Mouse (Mus musculus): Measurements from ENCODE around the gene Dnmbp.

Gene Dnmbp

GRCm38 (mm10) chr19:43944566-43944965 lies 4.6 kb upstream of the Dnmbp start:
- no peak for DNase-seq

DNA sequence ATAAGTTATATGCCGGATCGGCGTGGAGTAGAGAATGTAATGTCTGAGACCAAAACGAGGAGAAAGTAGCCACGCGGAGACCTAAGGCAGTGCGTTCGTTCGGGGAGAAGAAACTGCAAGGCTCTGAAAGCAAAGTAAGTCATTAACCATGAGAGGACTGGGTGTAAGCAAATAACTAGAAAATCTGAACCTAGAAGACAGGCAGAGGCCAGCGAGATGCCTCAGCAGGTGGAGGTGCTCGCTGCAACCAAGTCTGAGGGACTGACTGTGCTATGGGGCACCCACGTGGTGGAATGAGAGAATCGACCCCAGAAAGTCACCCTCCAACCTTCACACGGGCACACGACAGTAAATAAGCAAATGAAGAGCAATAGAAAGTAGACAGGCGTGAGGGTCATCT lies 3.1 kb upstream of the Dnmbp start:
- DNase-seq, result no peak

GRCm38 (mm10) chr19:43939171-43939768 lies 721 bp downstream of the Dnmbp start:
- DNase-seq, result peak in 1 of 2 experiments; percentile 37

DNA sequence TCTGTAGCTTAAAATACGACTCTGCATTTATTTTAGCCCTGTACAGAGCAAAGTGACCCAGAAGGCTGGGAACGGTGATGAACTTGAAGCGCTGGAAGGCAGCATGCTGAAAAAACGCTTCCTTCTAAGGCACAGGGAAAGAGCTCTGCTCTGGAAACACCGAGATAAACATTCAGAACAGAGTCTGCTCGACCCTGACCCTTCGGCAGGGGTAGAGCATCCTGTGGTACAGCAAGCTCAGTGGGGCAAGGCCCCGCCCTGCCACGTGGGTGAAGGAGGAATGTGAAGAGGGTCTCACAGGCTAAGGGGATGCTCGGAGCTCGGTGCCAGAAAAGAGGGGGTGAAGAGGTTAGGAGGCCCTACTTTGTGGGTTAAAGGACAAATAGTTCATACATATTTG lies 1.6 kb downstream of the Dnmbp start:
- no peak for DNase-seq

DNA sequence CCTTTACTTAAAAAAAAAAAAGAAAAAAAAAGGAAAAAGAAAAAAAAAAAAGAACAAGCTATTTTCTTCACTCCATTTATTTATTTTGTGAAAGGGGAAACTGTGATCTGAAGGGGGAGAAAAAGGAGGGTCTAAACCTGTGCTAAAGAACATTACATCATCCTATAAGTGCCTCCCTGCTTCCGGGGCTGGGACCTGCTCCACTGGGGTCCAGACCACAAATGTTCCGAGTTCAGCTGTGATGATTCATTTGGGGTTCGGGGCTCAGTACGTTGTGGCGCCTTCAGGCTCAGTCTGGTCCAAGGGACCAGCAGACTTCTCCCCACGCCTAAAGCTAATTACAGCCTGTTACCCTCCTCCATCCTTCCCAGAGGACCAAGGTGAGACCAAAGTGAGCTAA lies 9.1 kb downstream of the Dnmbp start:
- DNase-seq, result no peak

- DNase-seq, result no peak
Measured at GRCm38 (mm10) chr19:43930366-43930765, 9.6 kb downstream of the Dnmbp start.

- no peak for DNase-seq
Measured at GRCm38 (mm10) chr19:43929869-43930268, 10.1 kb downstream of the Dnmbp start.

- DNase-seq, result no peak
Measured at GRCm38 (mm10) chr19:43927967-43928366, 12.0 kb downstream of the Dnmbp start.

DNA sequence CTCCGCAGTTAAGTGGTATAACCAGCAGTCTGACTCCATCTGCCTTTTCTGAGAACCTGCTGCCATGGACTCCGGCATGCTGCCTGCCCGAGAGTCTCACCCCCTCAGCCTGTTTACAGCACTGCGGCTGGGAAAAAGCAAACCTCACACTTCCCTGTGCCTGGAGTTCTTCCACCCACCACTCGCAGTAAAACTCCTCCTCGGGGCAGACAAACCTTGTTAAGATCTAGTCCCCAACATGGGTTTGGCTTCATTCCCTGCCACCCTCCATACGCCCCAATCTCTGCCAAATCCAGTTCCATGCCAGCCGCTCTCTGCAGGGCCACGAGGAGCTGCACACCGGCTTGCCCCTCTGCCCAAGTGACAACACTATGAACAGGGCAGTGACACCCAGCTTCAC lies 12.9 kb downstream of the Dnmbp start:
- DNase-seq, result peak; percentile 47

- no peak for DNase-seq
Measured at GRCm38 (mm10) chr19:43926141-43926987, 13.6 kb downstream of the Dnmbp start.

- no peak for DNase-seq
Measured at GRCm38 (mm10) chr19:43924361-43924760, 15.6 kb downstream of the Dnmbp start.

DNA sequence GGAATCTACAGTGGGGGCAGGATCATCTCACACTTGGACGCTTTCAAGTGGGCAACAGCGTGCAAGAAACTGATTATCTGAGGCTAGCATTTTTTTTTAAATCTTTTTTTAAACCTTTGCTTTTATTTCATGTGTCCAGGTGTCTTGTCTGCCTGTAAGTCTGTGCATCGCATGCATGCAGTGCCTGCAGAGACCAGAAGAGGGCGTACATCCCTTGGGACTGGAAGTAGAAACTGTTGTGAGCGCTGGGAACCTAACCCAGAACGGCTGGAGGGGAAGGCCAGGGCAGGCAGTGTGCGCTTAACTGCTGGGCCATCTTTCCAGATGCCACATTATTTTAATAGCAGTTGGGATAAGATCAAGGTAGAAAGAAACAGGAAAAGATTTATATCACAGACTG lies 17.0 kb downstream of the Dnmbp start:
- DNase-seq, result no peak

GRCm38 (mm10) chr19:43921410-43921809 lies 18.6 kb downstream of the Dnmbp start:
- no peak for DNase-seq

GRCm38 (mm10) chr19:43920453-43921300 lies 19.3 kb downstream of the Dnmbp start:
- no peak for DNase-seq

DNA sequence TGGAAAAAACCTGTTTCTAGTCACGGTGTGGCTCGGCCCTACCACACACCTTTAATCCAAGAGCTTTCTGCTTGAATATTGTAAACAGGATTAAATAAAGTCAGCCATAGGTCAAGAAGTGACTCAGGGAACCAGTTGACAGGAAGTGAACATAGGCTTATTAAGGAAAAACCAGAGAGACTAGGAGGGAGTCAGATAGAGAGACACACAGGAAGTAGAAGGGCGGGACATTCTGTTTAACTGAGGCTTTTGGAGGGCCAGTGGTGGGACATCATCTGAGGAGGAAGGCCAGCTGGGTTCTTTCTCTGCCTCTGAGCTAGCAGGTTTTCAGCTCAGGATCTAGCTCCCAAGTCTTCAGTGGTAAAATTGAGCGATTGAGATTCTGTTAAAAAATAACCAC lies 20.1 kb downstream of the Dnmbp start:
- DNase-seq, result no peak

DNA sequence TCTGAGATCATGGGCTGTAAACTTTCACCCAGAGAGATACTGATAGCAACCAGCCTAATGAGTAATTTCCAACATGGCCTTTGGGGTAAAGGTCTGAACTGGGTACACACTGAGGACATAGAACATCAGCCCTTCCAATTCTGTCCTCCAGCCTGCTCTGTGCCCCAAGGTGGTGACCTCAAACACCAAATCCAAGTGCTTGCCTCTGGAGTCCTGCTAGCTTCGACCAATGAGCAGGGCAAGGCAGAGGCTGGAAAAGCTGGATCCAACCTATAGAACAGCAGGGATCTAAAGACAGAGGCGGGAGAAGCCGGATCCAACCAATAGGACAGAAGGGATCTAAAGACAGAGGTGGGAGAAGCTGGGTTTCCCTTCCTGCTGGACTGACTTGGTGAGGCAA lies 21.2 kb downstream of the Dnmbp start:
- no peak for DNase-seq

DNA sequence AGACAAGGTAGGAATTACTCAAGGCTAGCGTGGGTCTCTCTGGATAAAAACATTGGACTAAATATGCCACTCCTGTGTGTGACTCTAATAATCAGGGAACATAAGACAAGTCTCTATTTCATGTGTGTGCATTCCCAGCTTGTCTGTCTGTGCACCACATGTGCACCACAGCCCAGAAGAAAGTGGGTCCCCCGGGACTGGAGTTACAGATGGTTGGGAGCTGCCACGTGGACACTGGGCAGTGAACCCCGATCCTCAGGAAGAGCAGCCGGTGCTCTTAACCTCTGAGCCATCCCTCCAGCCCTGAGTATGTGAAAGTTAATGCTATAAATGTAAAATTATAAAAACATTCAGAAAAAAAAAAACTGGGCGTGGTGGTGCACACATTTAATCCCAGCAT lies 22.2 kb downstream of the Dnmbp start:
- DNase-seq, result no peak

GRCm38 (mm10) chr19:43917406-43917691 lies 22.6 kb downstream of the Dnmbp start:
- DNase-seq, result no peak

DNA sequence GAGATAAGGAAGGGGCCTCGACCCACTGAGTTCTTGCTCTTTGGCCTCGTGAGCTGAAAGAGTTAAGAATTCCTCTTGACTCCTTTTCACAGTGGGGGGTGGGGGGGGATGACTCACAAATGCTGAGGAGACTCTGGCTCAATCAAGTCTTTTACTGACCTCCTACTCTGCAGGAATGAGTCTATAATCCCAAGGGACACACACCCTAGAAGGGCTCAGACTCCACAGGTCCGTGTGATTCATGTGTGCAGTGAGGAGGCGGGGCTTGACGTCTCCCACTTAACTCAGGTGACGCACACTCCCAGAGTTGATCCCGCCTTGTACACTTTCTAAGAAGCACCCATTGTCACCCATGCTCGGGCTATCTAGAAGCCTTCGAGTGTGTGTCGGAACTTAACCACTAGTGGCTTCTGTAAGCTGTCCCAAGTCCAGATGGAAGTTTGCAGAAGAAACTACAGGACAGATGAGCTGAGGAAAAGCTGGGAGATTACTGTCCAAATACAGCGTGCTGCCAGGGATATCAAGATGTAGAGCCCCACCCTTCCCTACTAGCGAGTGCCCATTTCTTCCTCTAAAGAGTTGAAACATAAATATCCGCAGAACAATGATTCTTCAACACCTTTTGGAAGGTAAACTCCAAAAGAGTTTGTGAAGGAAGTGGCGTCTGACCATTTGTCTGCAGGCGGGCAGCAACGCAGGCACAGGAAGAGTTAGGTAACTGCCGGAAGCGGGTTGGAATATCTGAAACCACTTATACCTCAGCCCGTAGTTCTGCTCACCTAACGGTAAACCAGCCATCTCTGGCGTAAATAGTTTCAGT lies 23.2 kb downstream of the Dnmbp start:
- no peak for DNase-seq

GRCm38 (mm10) chr19:43915431-43915830 lies 24.6 kb downstream of the Dnmbp start:
- no peak for DNase-seq

DNA sequence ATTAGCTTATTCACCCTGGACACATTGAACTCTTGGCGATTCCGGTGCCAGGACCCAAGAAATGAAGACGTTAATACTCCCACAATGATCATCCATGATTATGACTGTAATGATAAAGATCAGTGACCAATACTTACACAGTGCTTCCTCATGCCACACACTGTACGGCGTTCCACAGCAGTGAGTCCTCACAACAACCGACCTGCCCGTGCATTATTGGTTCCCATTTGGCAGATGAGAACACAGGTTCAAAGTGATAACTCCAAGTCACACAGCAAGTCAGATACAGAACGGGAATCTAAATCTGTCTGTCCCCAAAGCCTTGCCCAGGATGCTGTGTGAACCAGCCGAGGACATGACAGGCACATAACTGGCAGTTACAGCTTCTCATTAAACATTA lies 25.0 kb downstream of the Dnmbp start:
- no peak for DNase-seq

DNA sequence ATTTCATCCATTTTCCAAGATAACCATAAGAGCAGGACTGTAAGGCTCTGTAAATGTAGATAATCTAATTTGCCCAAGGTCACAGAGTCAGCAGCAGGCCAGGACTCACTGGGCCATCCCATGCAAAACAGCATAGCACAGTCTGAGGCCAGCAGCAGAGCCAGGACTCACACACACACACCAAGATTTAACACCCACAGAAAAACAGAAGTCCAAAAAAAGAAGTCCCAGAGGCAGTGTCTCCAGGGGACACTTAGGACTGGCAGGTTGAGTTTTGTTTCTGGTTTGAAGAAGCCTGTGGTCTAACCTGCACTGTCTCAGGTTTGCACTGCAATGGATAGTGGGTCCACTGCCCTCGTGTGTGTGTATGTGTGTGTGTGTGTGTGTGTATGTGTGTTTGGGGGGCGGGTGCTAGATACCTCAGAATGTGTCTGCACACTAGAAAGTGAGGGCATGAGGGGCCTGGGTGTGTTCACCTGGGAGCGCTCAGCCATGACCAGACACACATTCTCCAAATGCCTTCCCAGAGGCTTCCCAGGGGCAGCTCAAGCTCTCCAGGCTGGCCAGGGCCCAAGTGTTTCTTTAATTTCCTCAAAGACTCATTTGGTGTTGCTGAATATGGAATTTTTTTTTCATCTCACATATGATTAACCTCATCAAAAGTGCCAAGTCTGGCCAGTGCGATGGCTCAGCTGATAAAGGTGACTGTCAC lies 27.1 kb downstream of the Dnmbp start:
- no peak for DNase-seq

All from cerebellum, postnatal 36 days (tissue).